Mouse (Mus musculus) layer of hippocampus, adult 9-11 months (tissue): ENCODE results near the gene Tmem240.
"Not testable (repeated sequence)": the region's sequence is repeated elsewhere in the genome, so short reads cannot be mapped to it uniquely, and the experiment has no call there.

Source experiments
- DNase-seq: peaks from one replicate; pipeline ENCODE4 v3.0.0; 2022

Tmem240 gene

DNA sequence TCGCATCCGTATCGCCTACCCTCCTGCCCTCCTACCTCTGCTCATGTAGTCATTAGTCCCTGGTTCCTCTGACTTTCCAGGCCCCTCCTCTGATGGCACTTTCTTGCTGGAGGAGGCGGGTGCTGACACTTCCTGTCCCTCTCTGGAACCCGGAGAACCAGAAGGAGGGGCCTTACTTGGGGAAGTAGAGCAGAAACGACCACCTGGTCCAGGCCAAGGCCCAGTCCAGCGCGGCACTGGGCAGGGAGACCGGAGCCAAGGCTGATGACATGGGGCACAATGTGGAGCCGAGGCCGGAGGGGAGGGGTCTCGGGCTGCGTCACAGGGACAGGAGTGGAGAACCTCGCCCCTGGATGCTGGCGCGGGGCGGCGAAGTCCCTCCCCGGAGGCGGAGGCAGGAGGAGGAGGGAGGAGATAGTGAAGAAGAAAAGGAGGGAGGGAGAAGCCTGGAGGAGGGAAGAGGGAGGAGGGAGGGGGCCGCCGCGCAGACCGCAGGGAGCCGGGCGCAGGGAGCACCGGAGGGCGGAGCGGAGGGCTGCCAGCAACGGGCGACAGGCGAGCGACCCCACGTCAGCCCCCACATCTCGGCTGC lies at the start of gene Tmem240:
Gene Tmem240 (plus strand): TSS at position 451 of the 592 bp plus-strand sequence.
- peak; percentile 93 for DNase-seq

DNA sequence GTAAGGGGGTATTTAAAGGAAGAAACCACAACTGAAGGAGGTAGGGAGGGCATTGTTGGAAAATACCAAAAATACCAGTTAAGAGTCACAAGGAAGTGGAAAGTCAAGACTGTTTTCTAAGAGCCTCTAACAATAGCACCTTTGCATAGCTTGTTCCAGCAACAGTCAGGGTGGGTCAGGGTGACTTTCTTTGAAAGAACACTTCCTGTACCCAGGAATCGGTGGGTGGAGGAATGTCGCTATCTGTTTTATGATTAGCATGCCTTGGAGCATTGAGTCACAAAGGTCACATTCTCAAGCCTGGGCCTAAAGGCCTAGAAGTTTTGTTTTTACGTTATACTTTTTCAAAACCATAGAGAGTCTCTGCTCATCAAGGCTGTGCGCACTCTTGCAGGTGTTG lies 46.8 kb upstream of the Tmem240 start:
- DNase-seq = not testable (repeated sequence)

DNA sequence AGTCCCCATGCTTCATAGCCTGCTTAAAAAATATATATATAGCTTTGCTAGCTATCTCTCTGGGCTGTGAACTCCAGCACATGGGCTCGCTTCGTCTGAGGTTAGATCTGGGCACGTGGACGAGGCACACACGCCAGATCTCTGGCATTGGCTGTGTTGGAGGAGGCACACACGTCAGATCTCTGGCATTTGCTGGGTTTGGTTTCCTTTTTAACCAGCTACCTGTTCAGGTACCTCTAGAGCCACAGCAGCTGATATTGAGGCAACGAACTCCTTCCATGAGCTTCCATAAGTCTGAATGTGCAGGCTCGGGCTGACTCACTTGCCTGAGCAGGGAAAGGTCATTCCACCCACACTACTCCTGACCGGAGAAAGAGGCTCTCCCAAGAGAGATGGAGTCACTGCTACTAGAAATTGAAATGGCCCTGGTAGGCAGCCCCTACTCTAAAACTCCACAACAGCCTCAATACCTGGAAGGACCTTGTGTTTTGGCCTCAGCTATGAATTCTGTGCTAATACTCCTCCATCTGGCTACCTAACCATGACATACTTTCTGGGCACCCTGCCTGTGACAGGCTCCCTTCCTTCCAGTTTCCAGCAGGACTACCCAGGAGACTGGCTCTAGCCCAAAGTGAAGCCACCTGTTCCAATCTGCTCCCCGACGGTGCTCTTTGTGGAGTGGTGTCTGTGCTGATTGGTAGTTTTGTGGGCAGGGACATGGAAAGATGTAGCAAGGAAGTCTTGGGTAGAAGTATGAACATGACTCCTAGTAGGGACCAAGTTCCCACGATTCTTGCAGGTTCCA lies 43.8 kb upstream of the Tmem240 start:
- peak; percentile 84 for DNase-seq

DNA sequence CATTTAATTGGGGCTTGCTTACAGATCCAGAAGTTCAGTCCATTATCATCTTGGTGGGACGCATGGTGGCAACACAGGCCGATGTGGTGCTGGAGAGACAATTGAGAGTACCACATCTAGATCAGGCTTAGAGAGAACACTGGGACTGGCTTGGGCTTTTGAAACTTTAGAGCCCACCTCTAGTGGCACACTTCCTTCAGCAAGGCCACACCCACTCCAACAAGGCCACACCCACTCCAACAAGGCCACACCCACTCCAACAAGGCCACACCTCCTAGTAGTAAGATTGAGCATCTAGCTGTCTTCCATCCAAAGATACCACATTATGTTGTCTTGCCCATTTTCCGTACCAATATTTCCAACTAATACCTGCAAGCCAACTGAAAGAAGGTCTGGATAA lies 42.2 kb upstream of the Tmem240 start:
- DNase-seq = no peak

DNA sequence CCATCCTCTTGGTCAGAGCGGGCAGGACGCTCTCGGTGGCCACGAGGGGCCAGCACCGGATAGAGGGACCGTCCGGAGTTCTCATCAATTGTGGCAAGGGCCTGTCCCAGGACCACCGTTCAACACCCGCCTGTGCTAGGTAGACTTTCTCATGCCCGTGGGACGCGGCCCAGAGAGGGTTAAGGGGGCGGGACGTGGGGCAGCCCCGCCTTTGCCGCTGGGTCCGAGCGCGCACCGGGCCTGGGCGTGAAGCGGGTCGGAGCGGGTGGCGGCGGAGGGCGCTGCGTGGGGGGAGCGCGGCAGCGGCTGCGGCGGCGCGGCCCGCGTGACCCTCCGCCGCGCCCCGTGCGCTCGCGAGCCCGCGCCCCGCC lies 40.5 kb upstream of the Tmem240 start, which contains the start of gene Fndc10:
Gene Fndc10 (plus strand): TSS at position 232 of the 371 bp plus-strand sequence.
- peak; percentile 74 for DNase-seq

DNA sequence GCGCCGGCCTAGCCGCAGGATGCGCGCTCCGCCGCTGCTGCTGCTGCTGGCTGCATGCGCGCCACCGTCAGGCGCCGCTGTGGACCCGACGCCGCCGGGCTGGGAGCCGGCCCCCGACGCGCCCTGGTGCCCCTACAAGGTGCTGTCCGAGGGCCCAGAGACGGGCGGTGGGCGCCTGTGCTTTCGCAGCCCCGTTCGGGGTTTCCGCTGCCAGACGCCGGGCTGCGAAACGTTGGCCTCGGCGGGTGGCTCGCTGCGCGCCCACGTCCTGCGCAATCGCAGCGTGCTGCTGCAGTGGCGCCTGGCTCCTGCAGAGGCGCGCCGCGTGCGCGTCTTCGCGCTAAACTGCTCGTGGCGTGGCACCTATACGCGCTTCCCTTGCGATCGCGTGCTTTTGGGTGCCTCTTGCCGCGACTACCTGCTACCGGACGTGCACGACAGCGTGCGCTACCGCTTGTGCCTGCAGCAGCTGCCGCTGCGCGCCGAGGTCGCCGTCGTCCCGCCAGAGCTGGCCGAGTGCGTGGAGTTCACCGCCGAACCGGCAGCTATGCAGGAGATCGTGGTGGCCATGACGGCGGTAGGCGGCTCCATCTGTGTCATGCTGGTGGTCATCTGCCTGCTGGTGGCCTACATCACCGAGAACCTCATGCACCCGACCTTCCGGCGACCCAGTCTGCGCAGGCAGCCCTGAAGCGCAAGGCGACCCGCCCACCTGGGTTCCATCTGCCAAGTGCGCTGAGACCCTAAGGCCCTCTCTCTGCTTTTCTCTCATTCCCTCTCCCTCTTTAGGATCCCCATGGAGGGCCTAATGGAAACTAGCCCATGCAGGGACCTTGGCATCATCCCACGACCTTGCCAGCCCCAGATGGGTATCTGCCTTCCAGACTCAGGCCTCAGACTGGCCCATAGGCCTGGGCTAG lies 39.9 kb upstream of the Tmem240 start:
- peak; percentile 81 for DNase-seq

DNA sequence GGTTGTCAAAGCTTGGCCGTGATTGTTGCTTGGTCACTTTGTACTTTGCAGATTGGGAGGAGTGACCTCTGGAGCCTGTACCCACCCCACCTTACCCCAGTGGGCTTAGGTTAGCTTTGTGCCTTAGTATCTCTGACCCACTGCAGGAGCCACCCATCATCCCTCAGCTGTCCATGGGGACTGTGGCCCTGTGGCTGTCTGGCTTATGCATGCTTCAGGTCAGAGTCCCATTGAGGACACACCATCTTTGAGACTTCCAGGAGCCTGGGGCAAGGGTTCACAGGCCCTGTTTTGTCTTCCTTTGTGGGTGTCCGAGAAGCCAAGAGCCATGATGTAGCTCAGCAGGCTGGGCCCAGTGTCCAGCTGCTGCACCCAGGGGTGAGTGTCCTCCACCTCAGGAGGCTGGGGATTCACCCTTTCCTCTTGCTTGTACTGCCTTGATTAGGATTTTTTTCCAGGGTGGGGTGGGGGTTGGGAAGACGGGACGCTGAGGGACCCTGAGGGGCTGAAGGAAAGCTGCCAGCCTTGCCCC lies 39.0 kb upstream of the Tmem240 start:
- DNase-seq = no peak

DNA sequence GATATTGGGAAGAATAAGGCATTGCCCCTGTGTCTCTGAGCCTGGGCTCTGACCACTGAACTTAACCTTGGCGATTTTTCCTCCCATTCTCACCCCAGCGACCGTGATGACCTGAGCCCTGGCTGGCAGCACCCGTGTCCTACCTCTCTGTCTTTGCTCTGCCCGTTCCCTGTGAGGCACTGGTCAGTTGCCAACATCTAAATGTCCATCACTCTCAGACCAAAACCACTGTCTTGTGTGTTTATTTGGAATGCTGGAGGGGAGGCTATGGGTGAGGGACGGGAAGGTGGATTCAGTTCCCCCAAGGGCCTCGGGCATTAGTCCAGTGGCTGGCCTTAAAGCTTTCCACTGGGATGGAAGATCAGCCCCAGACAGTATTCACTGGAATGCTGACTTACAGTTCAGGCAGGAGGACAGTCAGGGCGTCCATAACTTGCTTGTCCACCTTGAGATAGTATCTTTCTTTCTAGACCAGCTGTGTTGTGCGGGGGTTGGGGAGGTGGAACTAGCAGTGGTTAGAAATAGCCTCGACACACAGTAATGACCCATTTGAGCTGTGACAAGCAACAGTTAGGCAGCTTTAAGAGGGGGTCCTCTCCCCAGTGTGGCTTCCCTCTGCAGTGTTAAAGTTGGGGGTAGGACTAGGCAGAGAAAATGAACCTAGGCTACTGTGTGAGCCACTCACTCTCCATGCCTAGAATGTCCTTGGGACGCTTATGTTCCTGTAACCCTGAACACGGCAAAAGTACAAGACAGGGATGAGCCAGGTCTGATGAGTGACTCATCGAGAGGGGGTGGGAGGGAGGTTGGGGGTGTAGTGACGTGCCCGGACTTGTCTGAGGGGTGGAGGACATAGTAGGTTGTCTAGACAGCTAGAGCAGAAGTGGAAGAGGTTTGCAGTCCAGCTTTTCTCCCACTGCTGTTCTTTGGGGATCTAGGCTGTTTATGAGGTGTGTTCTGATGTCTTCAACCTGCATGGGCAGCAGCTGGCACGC lies 38.0 kb upstream of the Tmem240 start:
- DNase-seq = no peak

DNA sequence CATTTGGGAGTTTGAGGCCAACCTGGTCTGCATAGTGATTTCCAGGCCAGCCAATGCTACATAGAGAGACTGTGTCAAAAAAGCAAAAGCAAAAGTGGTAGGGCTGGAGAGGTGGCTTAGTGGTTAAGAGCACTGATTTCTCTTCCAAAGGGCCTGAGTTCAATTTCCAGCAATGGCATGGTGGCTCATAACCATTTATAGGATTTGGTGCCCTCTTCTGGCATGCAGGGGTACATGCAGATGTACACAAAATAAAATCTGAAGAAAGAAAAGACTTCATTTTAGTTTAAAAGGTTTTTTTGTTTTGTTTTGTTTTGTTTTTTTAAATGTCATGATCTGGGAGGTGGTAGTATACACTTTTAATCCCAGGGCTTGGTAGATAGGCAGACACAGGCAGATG lies 34.2 kb upstream of the Tmem240 start:
- DNase-seq = no peak

DNA sequence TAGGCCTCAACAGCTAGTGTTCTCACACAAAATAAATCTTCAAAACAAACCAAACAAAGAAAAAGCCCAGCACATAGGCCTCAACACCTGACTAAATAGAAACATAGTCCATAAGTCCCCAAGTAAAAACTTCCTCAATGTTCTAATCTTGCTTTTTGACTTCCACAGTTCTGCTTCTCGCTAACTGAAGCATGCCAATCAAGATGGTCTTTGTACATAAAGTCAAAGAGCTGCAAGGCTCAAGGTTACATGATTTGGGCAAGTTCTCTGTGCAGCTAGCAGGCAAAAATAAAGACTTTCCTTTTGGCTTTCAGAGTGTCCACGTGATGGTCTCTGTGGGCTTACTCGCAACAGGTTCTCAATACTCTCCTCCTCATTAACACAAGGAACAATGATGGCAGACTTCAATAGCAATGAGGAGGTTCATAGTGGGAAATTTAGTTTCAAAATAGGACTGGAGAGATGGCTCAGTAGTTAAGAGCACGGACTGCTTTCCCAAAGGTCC lies 31.1 kb upstream of the Tmem240 start:
- DNase-seq = no peak

DNA sequence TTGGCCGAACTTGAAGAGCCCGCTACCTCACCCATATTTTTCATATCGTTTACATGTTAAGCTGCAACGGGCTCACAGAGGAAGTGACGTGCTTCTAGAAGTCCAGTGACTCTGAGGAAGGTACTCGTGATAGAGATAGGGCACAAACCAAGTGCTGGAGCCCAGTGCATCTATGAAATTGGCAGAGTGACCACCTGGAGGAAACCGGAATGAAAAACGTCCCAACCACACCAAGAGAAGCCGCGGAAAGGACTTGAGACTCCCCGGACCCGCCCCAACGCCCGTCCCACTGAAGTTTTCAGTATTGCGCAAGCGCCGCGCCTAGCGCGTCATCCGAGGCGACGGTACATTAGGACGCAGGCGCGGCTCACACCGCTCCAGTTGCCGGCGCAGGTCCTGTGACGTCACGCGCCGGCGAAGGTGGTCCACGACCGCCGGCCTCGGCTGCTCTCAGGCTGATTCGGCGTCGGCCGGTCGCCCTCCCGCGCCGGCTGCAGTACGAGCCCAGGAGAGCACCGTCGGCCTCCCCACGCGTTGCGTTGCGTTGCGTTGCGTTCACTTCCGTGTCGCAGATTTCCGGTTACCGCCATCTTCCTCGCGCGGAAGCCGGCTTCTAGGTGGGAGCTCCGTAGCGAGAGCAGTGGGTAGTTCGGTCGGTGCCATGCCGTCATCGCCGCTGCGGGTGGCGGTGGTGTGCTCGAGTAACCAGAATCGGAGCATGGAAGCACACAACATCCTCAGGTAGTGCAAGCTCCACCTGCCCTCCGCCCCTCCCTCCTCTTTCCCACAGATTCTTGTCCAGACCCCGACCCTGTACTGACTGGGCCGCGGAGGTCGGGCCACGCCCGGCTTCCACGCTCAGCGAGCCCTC lies 29.6 kb upstream of the Tmem240 start, which contains the start of gene Ssu72:
Gene Ssu72 (plus strand): TSS at position 80 of the 871 bp plus-strand sequence.
- peak; percentile 95 for DNase-seq

DNA sequence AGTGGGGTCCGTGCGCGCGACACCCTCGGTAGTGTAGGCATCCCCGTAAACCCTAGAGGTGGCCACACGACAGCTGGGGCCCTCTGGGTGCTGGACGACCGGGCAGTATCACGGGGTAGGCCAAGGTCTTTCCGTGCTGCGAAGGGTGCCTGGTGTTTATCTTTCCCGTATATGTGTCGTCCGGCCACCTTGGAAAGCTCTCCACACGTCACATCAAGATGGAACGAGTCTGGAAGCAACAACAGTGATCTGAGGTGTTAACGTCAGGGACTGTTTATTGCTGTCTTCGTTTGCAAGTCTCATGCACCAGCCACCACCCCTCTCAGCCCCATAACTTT lies 29.0 kb upstream of the Tmem240 start:
- DNase-seq = no peak

DNA sequence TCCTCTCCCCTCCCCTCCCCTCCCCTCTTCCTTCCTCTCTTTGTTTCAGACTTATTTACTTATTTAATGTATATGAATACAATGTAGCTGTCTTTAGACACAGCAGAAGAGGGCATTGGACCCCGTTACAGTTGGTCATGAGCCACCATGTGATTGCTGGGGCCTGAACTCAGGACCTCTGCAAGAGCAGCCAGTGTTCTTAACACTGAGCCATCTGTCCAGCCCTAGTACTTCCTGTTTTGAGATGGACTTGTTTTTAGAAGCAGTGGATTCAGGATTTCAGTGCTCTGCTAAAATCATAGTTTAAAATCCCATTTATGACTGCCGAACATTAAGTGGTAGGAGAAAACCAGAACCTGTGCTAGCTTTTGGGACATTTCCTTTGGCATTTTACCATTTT lies 26.0 kb upstream of the Tmem240 start:
- no peak for DNase-seq

DNA sequence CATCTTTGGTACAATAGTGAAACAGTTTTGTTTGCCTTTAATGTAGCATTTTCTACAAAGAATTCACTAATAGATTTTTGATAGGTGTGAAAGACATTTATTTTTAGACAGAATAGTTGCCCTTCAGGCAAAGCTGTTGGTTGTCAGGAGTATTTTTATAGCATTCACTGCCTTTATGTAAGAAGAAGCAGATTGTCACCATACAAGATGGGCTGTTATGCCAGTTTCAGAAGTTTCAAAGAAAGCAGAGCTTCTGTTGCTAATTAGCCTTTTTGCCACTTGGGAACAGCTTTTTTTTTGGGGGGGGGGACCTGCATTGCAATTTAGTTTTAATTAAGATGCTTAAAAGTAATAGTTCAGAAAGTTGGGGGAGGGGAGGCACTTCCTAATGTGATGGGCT lies 25.6 kb upstream of the Tmem240 start:
- DNase-seq = no peak

DNA sequence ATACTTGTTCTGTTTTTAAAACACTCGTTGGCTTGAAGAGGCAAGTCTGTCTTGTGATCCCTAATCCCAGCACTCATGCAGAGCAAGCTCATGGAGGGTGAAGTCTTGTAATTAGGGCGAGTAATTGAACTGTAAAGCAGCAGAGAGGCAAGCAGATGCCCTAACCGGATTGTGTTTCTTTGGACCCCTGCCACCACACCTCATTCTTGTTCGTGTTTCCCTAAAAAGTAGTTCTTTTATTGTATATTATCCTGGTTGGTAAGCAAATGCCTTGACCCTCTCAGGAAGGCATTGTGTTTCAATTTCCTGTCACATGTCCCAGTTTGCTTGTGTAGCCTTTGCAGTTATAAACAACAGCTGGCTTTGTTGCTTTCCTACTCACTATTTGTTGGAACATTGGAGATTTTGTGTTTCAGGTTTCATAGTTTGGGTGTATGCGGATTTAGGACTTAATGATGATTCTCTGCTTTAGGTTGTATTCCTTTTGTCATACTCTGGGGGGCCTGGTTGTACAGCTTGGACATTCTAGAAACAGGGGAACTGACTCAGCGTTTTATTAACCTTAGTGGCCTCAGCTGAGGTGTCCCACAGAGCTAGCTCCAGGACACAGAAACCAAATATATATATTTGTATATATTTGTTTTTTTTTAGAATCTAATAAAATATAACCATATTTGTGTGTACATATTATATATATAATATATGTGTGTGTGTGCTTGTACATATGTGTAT lies 23.9 kb upstream of the Tmem240 start:
- no peak for DNase-seq

DNA sequence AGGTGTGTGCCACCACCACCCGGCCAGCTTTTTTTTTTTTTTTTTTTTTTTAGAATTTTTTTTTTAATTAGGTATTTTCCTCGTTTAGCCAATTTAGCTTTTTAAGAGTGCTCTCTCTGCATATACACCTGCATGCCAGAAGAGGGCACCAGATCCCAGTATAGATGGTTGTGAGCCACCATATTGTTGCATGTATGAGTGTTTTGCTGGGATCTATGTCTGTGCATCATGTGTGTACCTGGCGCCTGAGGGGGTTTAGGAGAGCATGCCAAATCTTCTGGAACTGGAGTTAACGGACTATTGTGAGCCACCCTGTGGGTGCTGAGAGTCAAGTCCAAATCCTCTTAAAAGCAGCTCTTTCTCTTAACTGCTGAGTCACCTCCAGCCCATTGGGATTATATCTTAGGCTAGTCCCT lies 12.9 kb upstream of the Tmem240 start:
- DNase-seq = no peak

DNA sequence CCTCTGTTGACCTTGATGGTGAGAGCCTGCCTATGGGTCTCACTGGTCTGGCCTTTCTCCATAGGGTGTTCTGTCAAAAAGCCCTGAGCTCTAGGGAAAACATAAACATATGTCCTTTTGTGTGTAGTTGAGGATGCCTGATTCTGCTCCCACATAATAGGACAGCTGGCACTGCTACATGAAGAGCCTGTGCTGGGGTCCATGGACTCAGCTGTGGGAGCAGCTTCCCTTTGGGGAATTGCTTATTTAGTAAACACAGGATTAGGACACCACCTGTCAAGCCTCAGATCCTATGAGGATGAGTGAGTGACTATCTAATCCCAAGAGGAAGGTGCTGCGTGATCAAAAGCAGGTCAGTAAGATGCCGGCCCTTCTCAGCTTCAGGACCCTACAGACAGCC lies 6.6 kb upstream of the Tmem240 start:
- DNase-seq = no peak

DNA sequence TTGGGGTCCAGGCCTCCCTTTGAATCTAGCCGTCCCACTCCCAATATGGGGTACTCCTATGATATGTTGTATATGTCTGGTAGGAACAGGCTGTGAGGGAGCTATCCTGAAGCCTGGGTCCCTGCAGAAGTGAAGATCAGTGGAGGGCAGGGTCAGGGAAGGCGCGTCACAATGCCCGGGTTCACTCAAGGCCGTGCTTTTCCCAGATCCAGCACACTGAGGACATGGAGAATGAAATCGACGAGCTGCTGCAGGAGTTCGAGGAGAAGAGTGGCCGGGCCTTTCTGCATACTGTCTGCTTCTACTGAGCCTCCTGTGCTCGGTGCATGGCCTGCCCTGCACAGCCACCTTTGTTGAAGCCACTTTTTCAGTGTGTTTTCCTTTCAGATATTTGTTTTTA lies 1.3 kb upstream of the Tmem240 start:
- no peak for DNase-seq

DNA sequence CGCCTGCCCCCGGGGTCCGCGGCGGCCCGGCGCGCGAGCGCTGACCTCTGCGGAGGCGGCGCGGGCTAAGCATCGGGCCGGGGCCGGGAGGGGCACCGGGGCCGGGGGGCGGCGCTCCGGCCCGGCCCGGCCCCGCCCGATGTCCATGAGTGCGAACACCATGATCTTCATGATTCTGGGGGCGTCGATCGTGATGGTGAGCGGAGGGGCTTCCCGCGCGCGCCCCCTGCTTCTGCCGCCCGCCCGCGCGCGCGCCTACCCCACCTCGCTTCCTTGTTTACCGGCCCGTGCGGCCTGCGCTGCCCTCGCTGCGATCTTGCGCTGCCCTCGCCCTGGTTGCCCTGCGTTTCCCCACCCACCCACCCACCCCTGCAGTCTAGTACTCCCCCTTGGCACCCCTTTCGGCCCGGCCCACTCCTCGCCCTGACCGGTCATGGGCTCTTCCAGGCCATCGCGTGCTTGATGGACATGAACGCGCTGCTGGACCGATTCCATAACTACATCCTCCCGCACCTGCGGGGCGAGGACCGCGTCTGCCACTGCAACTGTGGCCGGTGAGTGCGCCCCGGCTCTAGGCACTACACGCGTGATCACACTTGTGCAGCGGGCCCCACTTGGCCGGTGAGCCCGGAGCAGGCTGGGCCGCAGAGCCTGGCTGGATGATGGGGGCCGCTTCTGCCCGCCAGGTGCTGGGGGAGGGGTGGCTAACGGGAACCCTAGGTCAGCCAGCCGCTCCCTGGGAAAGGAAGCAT lies 527 bp downstream of the Tmem240 start:
- peak; percentile 34 for DNase-seq
